Mouse (Mus musculus) ES-E14 (cell line): ENCODE results near the gene Slc6a21. TPM values are rescaled to one million over a fixed set of nuclear protein-coding genes. Genes with fewer than 3 reads are reported as not detected.

ENCODE experiments used
- DNase-seq: peaks from one replicate; pipeline ENCODE4 v3.0.0-alpha.2; 2013; ENCODE audit warnings: low read depth, low spot score
- H3K27ac ChIP-seq: 2 replicates; pipeline ENCODE4 v1.5.1; 2012; ENCODE audit warnings: low read depth, mild to moderate bottlenecking, low read length, moderate library complexity, mixed read lengths; ENCODE audit not compliant: poor library complexity, insufficient read depth, severe bottlenecking
- H3K36me3 ChIP-seq: 2 replicates; pipeline ENCODE4 v1.6.1; 2012; ENCODE audit warnings: mild to moderate bottlenecking, low read length, moderate library complexity, mixed read lengths; ENCODE audit not compliant: control insufficient read depth, poor library complexity, insufficient read depth, severe bottlenecking
- H3K4me1 ChIP-seq, 2 experiments: fragments of 150-350 bp in 1 of 2; sonication (generic) in 1 of 2; 2 replicates each; pipeline ENCODE4 v1.6.1; 2012; ENCODE audit warnings: low read length in 2 of 2, mild to moderate bottlenecking in 1 of 2, mixed read lengths in 1 of 2; ENCODE audit not compliant: control insufficient read depth in 2 of 2, insufficient read depth in 2 of 2, poor library complexity in 1 of 2
- H3K4me3 ChIP-seq, 2 experiments: fragments of 150-350 bp in 1 of 2; sonication (generic) in 1 of 2; 2 replicates each; pipeline ENCODE4 v1.5.1; 2012; ENCODE audit warnings: low read length in 2 of 2, low read depth in 1 of 2, mild to moderate bottlenecking in 1 of 2, mixed read lengths in 1 of 2; ENCODE audit not compliant: insufficient read depth in 1 of 2, poor library complexity in 1 of 2, severe bottlenecking in 1 of 2
- H3K9ac ChIP-seq: 2 replicates; pipeline ENCODE4 v1.6.1; 2012; ENCODE audit warnings: low read depth, mild to moderate bottlenecking, low read length, mixed read lengths; ENCODE audit not compliant: poor library complexity, insufficient read depth, severe bottlenecking
- H3K9me3 ChIP-seq: fragments of 150-350 bp; sonication (generic); 2 replicates; pipeline ENCODE4 v1.6.1; 2012; ENCODE audit warnings: low read depth, mild to moderate bottlenecking, low read length; ENCODE audit not compliant: control insufficient read depth, insufficient read depth
- CHD2 ChIP-seq: IDR thresholded peaks from 2 replicates; pipeline ENCODE4 v1.6.1; 2014; ENCODE audit warnings: mild to moderate bottlenecking, low read depth, low read length, inconsistent platforms
- HCFC1 ChIP-seq: IDR thresholded peaks from 2 replicates; pipeline ENCODE4 v1.6.1; 2012; ENCODE audit warnings: low read length, inconsistent platforms, borderline replicate concordance; ENCODE audit not compliant: insufficient read depth
- MAFK ChIP-seq: IDR thresholded peaks from 2 replicates; pipeline ENCODE4 v1.6.1; 2014; ENCODE audit warnings: mild to moderate bottlenecking, low read depth, low read length, inconsistent platforms; ENCODE audit not compliant: insufficient read depth
- ZC3H11A ChIP-seq: IDR thresholded peaks from 2 replicates; pipeline ENCODE4 v1.6.1; 2012; ENCODE audit warnings: low read depth, mild to moderate bottlenecking, inconsistent platforms, low read length, borderline replicate concordance
- ZNF384 ChIP-seq: IDR thresholded peaks from 2 replicates; pipeline ENCODE4 v1.6.1; 2012; ENCODE audit warnings: low read depth, low read length, inconsistent platforms
- in situ Hi-C, 2 experiments: fragments of 600-800 bp; cut with MboI; formaldehyde crosslinking; loops; one replicate each; pipeline ENCODE4 v1.15.1; 2025; ENCODE audit warnings: low sequenced_read_pairs in 2 of 2, inconsistent platforms in 1 of 2; ENCODE audit not compliant: unreplicated experiment in 2 of 2
- total RNA-seq: library from RNA; depleted of rRNA; stranded (reverse); fragments of 300-350 nt; gene quantifications from 2 replicates; pipeline ENCODE4 v1.2.3, GENCODE M21; 2012

Slc6a21 gene
- total RNA-seq, 1 experiment = 0.67 TPM

- Histone ChIP-seq H3K9ac (0 out of 2 replicates have a peak overlapping the region, but pooled peaks have one; percentile 10), H3K9me3 (no peaks in the 10 kb centered on the region), H3K4me1 (peaks cover 0 to 7% of the 10 kb centered on the region in 2 experiments; a peak in 1 of 4 replicates), H3K4me3 (peak overlapping the region in 1 of 2 experiments; percentile 25; a peak in 1 of 4 replicates), H3K27ac (no peak overlapping the region), H3K36me3 (peaks cover 23% of the 10 kb centered on the region; the same call in 1 of the 2 replicates)
- in situ Hi-C loops = no loop called here
- no peak for TF ChIP-seq HCFC1
- no peak for TF ChIP-seq ZNF384
- no peak for TF ChIP-seq ZC3H11A
- no peak for TF ChIP-seq MAFK
- no peak for TF ChIP-seq CHD2
- no peak for DNase-seq
Measured at GRCm38 (mm10) chr7:45316536-45316935, 39.2 kb downstream of the Slc6a21 start.

- Histone ChIP-seq H3K4me1 (peaks cover 0 to 7% of the 10 kb centered on the region in 2 experiments; a peak in 1 of 4 replicates), H3K9me3 (no peaks in the 10 kb centered on the region), H3K4me3 (no peak overlapping the region), H3K9ac (no peak overlapping the region), H3K36me3 (peaks cover 24% of the 10 kb centered on the region; the same call in 1 of the 2 replicates), H3K27ac (no peak overlapping the region)
- no peak for TF ChIP-seq ZC3H11A
- peak; percentile 73; the same call in 1 of the 2 replicates for TF ChIP-seq HCFC1
- no peak for DNase-seq
- in situ Hi-C loops = no loop called here
Measured at GRCm38 (mm10) chr7:45322245-45322644, 44.9 kb downstream of the Slc6a21 start.

GRCm38 (mm10) chr7:45323069-45323468 is 45.8 kb downstream of the Slc6a21 start:
- no peaks in the 10 kb centered on the region for H3K9me3 ChIP-seq
- in situ Hi-C loops = no loop called here
- no peak for DNase-seq
- peaks cover 22% of the 10 kb centered on the region; the same call in 1 of the 2 replicates for H3K36me3 ChIP-seq
- no peak for TF ChIP-seq HCFC1
- no peak for TF ChIP-seq ZC3H11A
- TF ChIP-seq MAFK = no peak
- H3K4me1 ChIP-seq = peaks cover 0 to 3% of the 10 kb centered on the region in 2 experiments; a peak in 1 of 4 replicates
- H3K4me3 ChIP-seq = no peak overlapping the region
- no peak overlapping the region for H3K9ac ChIP-seq
- no peak overlapping the region for H3K27ac ChIP-seq

GRCm38 (mm10) chr7:45325800-45326199 is 48.5 kb downstream of the Slc6a21 start:
- DNase-seq = no peak
- no peaks in the 10 kb centered on the region for H3K4me1 ChIP-seq
- no peak for TF ChIP-seq ZNF384
- TF ChIP-seq HCFC1 = no peak
- peaks cover 13% of the 10 kb centered on the region; the same call in 1 of the 2 replicates for H3K36me3 ChIP-seq
- in situ Hi-C loops = no loop called here
- no peak overlapping the region for H3K27ac ChIP-seq
- H3K9ac ChIP-seq = no peak overlapping the region
- H3K9me3 ChIP-seq = no peaks in the 10 kb centered on the region
- H3K4me3 ChIP-seq = no peak overlapping the region

- H3K9me3 ChIP-seq = no peaks in the 10 kb centered on the region
- TF ChIP-seq ZC3H11A = no peak
- no peak for TF ChIP-seq MAFK
- TF ChIP-seq ZNF384 = no peak
- no peak for TF ChIP-seq CHD2
- no peak for TF ChIP-seq HCFC1
- peaks cover 8% of the 10 kb centered on the region; the same call in 1 of the 2 replicates for H3K36me3 ChIP-seq
- no peak overlapping the region for H3K27ac ChIP-seq
- DNase-seq = no peak
- H3K4me1 ChIP-seq = peaks cover 5 to 9% of the 10 kb centered on the region in 2 experiments; a peak in 3 of 4 replicates
- H3K4me3 ChIP-seq = no peak overlapping the region
- H3K9ac ChIP-seq = no peak overlapping the region
- in situ Hi-C loops = no loop called here
Measured at GRCm38 (mm10) chr7:45328841-45329475, 51.6 kb downstream of the Slc6a21 start.
